Mouse (Mus musculus) adrenal gland, adult (tissue): ENCODE data around the gene Slc39a1.
"Not testable (repeated sequence)": the region's sequence is repeated elsewhere in the genome, so short reads cannot be mapped to it uniquely, and the experiment has no call there.

Experiments
- DNase-seq, 2 experiments: peaks; one replicate each; pipeline ENCODE4 v3.0.0; 2022 to 2023; ENCODE audit warnings: low spot score in 1 of 2; ENCODE audit not compliant: inconsistent age in 2 of 2

The Slc39a1 gene

DNA sequence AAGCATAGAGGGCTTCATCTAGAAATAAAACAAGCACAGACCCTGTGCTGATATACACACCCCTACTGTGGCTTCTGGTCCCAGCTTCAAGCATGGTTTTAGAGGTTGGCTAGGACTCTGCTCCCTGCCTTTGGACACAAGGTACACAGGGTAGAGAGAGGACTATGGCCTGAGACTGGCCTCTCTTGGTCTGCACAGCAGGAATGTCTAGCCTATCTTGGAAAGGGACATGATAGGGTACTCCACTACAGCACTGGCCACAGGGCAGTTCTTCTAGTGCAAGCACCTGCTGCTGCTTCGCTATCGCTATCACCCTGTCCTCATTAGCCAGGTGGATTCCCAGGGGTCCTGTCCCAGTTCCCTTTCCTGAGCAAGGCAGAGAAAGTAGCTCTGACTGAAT lies 6.7 kb upstream of the Slc39a1 start:
- DNase-seq = no peak

DNA sequence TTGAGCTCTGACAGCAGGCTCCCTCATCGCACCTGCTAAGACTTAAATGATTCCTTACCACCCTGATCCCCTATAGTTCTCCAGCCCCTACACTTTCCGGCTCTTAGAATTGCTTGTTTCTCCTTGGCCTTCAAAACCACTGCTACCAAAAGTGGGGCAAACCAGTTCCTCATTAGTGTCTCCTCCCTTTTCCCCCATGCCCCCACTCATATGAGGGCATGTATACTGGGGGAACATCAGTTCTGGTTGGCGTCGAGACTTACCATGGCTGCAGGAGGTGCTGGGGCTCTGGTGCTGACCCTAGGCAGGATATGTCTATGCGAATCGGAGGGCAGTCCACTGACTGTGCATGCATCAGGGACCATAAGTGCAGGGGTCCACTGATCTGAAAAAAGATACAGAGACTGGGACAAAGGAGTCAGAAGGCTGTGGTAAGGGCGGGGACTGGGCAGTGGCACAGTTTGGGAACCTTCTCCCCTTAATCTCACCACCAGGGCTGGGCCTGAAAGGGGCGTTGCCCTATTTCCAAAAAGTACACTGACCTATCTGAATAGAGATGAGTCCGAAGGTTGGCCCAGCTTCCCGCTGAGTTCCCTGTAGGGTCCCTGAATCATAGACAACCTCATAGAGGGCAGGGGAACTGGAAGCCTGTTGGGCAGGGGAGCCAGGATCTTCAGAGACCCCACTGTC lies 6.2 kb upstream of the Slc39a1 start:
- DNase-seq = no peak

DNA sequence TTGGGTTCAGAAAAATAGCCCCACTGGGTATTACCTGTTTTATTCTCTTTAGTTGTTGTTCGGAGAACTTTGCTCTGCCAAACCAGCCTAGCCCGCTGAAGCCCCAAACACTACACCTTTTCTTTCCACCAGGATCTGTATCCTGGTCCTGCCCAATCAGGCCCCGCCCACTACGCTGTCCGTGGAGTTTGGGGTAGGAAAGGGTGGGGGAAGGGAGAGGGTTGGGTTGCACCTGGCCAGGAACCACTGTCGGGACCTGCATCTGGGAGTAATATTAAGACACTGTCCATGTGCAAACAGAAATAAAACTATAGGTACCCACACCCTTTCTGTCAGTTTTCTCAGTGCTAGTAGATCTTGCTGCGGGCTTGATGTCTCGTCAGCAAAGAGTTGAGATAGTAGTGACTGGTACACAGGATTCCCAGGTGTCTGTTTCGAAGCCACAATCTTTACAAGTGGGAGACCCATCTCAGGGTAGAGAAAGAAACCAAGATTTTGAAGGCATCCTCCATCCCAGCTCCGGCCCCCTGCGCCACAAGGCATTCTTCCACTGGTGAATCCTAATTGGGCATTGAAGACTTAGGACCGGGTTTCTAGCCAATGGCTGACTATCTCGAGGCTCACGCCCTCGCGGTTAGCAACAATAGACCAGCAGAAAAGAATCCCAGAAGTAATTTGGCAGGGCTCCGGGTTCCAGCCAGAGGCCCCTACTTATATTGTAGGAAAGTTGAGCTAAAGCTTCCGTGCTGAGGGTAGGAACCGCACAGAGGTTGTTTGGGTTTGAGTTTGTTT lies 4.8 kb upstream of the Slc39a1 start, which contains the start of gene Creb3l4:
Creb3l4 (minus strand) TSS at position 529 of the 792 bp plus-strand sequence.
- peak; percentile 57 to 76 for DNase-seq

DNA sequence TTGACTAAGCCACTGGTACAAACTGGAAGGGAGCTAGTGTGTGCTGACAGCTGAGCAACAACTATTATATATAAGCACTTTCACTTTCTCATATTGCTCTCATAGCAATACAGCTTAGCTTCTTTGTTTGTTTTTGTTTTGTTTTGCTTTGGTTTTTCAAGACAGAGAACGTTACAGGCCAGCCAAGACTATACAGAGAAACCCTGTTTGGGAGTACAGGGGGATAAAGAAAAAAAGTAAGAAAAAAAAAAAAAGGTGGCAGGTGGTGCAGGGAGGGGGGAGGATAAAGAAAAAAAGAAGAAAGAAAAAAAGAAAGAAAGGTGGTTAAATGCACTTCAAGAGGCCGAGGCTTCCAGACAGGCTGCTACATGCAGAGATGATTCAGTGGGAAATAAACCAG lies 2.6 kb upstream of the Slc39a1 start:
- DNase-seq = no peak

DNA sequence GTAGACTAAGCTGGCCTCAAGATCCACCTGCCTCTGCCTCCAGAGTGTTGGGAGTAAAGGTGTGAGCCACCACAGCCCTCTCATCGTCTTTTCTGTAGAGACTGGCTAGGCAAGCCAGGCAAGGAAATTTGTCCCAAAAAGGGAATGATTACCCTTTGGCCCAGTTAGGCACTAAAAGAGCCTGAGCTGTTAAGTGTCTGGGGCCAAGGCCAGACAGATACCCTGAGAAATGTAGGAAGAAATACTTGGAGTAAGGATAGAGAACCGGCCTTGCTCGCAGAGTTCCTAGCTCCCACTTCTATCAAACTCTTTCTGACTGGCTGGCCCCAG lies 377 bp upstream of the Slc39a1 start:
- DNase-seq = no peak

DNA sequence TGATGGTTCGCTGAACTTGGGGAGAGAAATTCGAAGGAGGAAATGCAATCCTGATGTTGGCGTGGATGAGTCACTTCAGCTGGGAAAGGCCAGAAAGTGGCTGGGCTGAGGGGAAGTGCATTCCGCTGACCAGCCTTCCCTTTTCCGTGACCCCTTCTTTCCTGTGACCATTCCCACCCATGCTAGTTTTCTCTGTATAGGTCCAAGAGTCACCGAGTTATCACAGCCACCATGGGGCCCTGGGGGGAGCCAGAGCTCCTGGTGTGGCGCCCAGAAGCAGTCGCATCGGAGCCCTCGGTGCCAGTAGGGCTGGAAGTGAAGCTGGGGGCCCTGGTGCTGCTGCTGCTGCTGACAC lies 751 bp downstream of the Slc39a1 start:
- peak in 1 of 2 experiments; percentile 75 for DNase-seq

DNA sequence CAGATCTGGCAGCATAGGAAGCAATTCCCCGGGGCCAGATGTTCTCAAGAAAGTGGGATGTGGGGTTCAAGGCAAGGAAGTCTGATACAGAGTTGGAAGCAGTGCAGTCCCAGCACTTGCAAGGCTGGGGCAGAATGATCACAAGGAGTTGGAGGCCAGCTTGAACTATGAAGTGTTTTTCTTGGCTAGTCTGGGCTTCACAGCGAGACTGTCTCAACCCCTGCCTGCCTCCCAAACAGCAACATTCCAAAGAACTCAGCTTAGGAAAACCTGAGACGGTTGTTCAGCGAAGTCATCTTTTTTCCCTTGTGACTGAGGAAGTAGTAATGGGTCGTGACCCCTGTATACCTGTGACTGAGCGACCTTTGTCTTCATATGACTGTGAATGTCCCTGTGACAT lies 2.8 kb downstream of the Slc39a1 start:
- no peak for DNase-seq

DNA sequence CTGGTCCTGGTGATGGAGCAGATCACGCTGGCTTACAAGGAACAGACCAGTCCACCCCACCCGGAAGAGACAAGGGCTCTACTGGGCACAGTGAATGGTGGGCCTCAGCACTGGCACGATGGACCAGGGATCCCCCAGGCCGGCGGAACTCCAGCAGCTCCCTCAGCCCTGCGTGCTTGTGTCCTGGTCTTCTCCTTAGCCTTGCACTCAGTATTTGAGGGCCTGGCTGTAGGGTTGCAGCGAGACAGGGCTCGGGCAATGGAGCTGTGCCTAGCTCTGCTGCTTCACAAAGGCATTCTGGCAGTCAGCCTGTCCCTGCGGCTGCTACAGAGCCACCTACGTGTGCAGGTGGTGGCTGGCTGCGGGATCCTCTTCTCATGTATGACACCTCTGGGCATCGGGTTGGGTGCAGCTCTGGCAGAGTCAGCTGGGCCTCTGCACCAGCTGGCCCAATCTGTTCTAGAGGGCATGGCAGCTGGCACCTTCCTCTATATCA lies 3.8 kb downstream of the Slc39a1 start:
- DNase-seq = not testable (repeated sequence)

DNA sequence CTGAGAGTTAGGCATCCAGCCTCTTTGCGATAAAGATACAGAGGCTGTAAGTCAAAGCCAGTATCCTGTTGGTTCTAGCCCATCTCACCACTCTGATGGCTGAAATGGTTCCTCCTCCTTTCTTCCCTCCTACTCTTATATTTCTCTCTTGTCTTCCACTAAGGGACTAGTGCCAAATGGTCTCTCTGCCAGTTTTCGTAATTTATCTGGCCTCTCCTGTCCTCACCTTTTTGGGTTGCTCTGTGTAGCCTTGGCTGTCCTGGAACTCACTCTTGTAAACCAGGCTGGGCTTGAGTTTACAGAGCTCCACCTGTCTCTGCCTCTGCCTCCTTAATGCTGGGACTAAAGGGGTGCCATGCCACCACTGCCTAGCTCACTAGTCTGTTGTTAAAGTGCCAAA lies 4.7 kb downstream of the Slc39a1 start:
- peak in 1 of 2 experiments; percentile 59 for DNase-seq

DNA sequence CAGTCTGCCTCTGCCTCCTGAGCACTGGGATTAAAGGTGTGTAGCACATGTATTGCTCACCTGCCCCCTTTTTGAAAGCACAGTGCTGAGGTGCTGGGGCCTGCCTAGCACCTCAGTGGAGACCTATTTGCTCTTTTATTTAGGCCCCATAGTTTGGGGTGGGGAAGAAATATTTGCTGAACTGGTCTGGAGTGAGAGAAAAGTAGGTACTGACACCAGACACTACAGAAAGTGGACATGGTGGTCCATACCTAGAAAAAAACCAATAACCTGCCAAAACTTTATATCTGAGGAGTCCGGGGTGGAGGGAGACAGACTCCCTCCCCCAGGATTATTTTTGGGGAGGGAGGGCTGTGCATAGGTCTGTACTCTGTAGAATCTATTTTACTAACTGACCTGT lies 5.2 kb downstream of the Slc39a1 start:
- DNase-seq = peak in 1 of 2 experiments; percentile 54

DNA sequence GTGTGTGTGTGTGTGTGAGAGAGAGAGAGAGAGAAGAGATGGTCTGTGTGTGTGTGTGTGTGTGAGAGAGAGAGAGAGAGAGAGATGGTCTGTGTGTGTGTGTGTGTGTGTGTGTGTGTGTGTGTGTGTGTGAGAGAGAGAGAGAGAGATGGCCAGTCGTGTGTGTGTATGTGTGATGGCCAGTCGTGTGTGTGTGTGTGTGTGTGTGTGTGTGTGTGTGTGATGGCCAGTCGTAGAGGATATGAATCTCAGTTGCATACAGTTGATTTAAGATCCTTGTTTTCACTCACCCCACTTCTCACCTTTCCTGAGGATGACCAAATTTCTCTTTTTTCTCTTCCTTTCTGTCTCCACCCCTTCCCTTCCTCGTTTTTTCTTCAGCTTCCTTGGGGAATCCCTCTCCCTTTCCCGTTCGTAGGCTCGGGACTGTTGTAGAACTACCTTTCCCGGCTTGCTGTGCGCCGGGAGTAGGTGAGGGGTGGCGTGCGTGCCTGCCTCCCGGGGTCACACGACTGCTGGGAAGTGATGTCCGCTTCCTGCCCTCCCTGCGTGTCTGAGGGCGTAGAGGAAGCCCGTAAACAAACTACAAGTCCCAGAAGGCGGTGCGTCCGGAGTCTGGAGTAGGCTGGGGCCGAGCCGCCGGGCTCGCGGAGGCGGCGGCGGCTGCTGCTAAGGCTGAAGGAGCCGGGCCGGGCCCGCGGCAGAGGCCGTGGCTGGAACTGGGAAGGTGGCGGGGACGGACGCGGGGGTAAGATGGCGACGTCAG lies 5.9 kb downstream of the Slc39a1 start, which contains the start of gene Crtc2:
Crtc2 (plus strand) TSS at position 511 of the 766 bp plus-strand sequence.
- peak; percentile 97 to 98 for DNase-seq

DNA sequence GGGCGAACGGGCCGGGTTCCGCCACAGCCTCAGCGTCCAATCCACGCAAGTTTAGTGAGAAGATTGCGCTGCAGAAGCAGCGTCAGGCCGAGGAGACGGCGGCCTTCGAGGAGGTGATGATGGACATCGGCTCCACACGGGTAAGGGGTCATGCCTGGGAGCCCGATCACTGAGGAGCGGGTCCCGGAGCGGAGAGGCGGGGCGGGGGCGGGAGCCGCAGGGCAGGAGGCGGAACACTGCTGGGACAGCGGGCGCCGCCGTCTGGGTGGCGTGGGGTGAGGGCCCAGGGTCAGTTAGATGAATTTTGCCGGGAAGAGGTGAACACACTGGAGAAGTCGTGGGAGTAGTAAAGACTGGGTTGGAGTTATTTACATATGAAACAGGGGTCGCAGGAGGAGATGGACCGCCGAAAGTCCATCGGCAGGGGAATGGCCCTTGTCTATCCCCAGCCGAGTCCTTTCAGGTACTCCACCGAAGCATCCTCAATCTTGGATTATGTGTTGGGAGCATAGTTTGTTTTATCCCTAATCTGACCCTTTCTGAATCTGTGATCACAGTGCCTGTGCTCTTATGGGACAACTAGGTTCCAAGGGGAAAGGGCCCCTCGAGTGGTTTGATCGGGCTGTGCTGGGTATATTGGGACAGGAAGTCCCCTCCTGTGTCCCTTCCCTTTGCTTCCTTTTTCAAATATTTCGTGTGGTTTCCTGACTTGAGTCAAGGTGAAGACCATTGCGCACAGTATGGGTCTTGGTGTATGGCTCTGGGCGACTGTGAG lies 6.6 kb downstream of the Slc39a1 start:
- peak in 1 of 2 experiments; percentile 34 for DNase-seq

DNA sequence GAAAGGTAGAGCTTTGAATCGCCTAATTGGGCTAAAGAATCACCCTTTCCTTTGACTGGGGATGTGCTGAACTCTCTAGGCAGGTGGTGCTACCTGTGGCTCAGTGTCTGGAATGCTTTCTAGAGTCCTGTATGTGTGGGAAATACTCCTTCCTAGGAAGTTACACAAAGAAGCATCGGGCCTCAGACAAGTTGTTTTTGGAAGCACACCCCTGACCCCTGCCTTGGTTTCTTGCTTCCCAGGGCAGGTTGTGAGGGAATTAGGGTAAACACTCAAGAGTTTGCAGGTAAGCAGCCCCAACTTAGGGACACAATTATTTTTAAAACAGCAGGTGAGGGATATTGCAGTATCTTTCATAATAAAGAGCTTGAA lies 7.2 kb downstream of the Slc39a1 start:
- no peak for DNase-seq

DNA sequence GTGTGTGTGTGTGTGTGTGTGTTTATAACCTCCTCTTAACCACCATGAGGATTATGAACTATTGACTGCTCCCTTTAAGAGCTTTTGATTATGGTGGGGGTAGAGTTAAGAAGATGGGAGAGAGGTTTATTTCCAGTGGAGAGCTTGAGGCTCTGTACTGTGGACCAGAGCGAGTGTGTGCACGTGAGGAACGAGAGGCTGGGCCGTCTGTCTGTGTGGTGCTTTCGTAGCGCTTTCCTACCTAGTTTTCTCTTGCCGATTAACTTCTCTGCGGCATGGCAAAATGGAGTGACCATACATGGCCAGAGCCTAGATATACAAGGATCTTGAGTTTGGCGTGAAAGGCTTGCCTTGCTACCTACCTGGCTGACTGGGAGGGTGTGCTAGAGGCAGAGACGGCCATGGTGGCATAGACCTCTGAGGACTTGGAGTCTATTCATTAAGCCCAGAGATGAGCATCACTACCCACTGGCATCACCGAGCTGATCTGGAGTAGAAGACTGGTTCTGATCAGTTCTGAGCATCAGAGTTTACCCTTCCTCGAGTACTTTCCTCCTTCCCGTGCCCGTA lies 7.9 kb downstream of the Slc39a1 start:
- no peak for DNase-seq

DNA sequence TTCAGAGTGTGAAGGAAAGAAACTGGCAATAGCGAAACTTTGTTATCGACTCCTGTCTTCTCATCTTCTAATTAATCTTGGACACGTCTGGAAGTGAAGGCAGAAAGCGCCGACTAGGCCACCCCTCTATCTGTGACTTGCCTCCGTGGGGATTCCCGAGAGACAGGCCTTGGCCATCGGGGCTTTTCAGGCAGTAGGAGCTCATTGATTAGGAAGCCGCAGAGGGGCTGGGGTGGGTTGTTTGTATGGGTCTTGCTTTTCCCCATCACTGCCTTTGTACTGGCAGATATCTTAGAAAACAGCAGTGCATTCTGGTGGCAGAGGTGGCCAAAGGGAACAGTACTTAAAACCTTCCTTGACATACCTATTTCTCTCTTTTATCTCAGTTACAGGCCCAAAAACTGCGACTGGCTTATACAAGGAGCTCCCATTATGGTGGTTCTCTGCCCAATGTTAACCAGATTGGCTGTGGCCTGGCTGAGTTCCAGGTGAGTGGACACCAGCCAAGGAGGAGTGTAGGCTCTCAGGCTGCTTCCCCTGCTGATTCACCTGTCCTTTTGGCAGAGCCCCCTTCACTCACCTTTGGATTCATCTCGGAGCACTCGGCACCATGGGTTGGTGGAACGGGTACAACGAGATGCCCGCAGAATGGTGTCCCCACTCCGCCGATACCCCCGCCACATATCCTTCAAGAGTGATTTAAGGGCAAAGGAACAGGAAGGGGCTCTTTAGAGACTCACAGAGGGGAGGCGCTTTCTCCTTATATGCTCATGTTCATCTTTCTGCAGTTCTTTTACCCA lies 9.0 kb downstream of the Slc39a1 start:
- peak in 1 of 2 experiments; percentile 66 for DNase-seq

DNA sequence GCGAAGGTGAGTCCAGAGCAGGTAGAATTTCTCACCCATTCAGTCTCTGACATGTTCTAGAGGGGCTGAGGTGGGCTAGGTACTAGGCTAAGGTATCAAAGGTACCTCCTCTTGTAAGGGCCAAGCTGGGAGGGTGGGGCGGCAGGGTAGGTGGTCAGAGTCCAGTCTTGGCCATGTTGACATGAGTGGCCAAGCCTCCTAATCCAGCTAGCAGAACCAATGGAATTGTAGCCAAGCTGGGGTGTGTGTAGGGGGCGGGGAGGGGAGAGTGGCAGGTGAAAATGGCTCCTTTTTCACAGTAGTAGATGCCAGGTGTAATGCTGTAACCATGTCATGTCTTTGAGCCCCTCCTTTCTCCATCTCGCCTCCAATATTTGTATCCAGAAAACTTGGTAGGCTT lies 10.5 kb downstream of the Slc39a1 start:
- no peak for DNase-seq

DNA sequence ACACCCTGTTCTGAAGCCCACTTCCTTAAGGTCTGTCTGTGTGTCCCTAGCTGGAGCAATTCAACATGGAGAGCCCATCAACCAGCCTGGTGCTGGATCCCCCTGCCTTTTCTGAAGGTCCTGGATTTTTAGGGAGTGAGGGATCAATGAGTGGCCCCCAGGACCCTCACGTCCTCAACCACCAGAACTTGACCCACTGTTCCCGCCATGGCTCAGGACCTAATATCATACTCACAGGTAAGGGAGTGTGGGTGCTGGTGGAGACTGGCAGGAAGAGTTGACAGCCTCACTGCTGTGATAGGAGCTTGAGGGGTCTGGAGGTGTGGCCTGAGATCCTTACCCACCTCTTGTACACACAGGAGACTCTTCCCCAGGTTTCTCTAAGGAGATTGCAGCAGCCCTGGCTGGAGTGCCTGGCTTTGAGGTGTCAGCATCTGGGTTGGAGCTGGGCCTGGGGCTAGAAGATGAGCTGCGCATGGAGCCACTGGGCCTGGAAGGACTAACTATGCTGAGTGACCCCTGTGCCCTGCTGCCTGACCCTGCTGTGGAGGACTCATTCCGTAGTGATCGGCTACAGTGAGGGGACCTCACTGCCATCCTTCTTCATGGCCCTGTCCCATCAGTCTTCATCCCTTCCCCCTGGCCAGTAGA lies 15.3 kb downstream of the Slc39a1 start:
- DNase-seq = peak in 1 of 2 experiments; percentile 30

DNA sequence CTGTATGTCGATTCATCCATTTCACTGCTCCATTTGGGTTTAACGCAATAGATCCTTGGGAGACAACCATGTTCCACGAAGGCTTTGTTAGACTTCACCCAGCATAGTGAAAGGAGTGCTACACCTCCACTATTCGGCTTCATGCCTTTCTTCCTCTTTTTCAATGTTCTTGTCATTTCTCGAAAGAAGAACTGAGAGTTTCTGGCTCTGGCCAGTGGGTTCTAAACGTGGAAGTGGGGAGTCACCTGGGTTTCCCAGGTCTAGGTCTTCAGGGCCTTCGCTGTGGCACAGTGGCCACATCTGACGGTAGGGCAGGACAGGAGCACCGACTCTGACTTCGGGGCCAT lies 16.7 kb downstream of the Slc39a1 start:
- no peak for DNase-seq
